Mouse (Mus musculus) heart, embryonic 11.5 days (tissue): Measurements from ENCODE around the gene Ubn2. TPM values are rescaled to one million over a fixed set of nuclear protein-coding genes. Genes with fewer than 3 reads are reported as not detected.

Experiments
- microRNA-seq: library from miRNA; unstranded; fragments of <30 nt; microRNA quantifications from one replicate; pipeline ENCODE4, GENCODE M21; 2016; ENCODE audit warnings: borderline number of aligned reads
- polyA plus RNA-seq: library from polyadenylated mRNA; unstranded; fragments of >200 nt; fragmentation: Nextera tagmentation; extraction: Ambion mirVana; gene quantifications from 2 replicates; pipeline ENCODE4 v1.2.1, GENCODE M21; 2014

Ubn2 gene
- polyA plus RNA-seq, 1 experiment from 2014 or later, result 15.1 TPM

Small RNA genes lying within 50 kb of the gene (microRNA-seq; reads per million reads assigned to microRNA genes)
- not detected for gene Mir7670

Other genes with a start within 250 kb of the Ubn2 start
- gene D630045J12Rik, start 179.9 kb upstream of the Ubn2 start, polyA plus RNA-seq, result 3.3 and 3.7 TPM in 2 replicates
- 10.4 and 11.6 TPM in 2 replicates for gene Zc3hav1l, start 134.7 kb upstream of the Ubn2 start, polyA plus RNA-seq
- gene Zc3hav1, start 79.3 kb upstream of the Ubn2 start, polyA plus RNA-seq, result 8.0 and 11.3 TPM in 2 replicates
- gene Ttc26, start 52.5 kb upstream of the Ubn2 start, polyA plus RNA-seq, result 3.3 and 3.6 TPM in 2 replicates
- 189 and 195 TPM in 2 replicates for gene Fmc1, start 99.6 kb downstream of the Ubn2 start, polyA plus RNA-seq
- gene Luc7l2, start 117.4 kb downstream of the Ubn2 start, polyA plus RNA-seq, result 29.9 and 43.1 TPM in 2 replicates
- gene Klrg2, start 203.3 kb downstream of the Ubn2 start, polyA plus RNA-seq, result 0.14 and 0.31 TPM in 2 replicates
- gene Clec2l, start 229.1 kb downstream of the Ubn2 start, polyA plus RNA-seq, result 0.80 and 1.1 TPM in 2 replicates